Mouse (Mus musculus): Measurements from ENCODE around the gene Catsperg1. TPM values are rescaled to one million over a fixed set of nuclear protein-coding genes. Genes with fewer than 3 reads are reported as not detected.

The Catsperg1 gene
- polyA plus RNA-seq, 1 experiment = 254 TPM

DNA sequence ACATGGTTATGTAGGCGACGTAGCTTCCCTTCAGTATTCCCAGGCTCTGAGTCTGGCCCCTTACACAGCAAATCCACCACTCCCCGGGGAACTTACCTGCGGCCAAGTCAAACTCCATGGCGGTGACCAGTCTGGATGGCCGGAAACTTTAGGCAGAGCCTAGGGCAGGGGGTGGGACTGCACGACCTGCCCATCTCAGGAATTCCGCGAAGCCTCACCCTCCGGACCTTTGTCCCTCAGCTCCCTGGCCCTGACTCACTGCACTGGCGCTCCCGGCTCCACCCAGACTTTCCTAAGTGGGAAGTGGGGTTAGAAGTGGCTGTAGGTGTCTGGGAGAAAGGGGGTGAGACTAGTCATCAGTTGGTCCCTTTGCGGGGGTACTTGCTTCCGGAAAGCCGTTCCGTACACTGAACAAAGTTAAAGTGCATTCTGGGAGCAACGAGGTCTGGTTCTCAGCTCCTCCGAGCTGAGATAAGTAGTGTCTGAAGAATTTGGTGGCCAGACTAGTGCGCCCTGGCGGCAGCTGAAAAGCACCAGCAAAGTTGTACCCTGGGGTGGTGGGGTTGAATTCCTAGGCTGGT lies 34.5 kb upstream of the Catsperg1 start, which contains the start of gene 2200002D01Rik:
2200002D01Rik (minus strand) TSS at position 206 of the 581 bp plus-strand sequence.
- H3K36me3 ChIP-seq (ENCODE audit: control insufficient read depth, insufficient read depth, low read length) = no peaks in the 10 kb centered on the region
- no peaks in the 10 kb centered on the region for H3K27me3 ChIP-seq (ENCODE audit: control insufficient read depth, insufficient read depth, low read length)
- H3K4me3 ChIP-seq (ENCODE audit: control insufficient read depth, low read depth, low read length) = peak within 1 kb of the TSS; percentile 69
- H3K4me1 ChIP-seq (ENCODE audit: control insufficient read depth, insufficient read depth, low read length) = peaks cover 16% of the 10 kb centered on the region
- TF ChIP-seq CTCF (IDR thresholded peaks at IDR 0.05; ENCODE audit: control insufficient read depth, insufficient read depth, insufficient replicate concordance, low read depth, low read length) (no peak), POLR2A (IDR thresholded peaks at IDR 0.05; ENCODE audit: control insufficient read depth, low read depth, low read length) (0 out of 2 replicates have a peak, but pooled peaks have one; percentile 9)
- no peak within 1 kb of the TSS for H3K27ac ChIP-seq (ENCODE audit: control insufficient read depth, insufficient read depth, low read depth, low read length)

GRCm38 (mm10) chr7:29247706-29248105 lies 33.9 kb upstream of the Catsperg1 start:
- Histone ChIP-seq H3K4me3 (ENCODE audit: control insufficient read depth, low read depth, low read length) (peak overlapping the region; percentile 69), H3K36me3 (ENCODE audit: control insufficient read depth, insufficient read depth, low read length) (no peaks in the 10 kb centered on the region), H3K27ac (ENCODE audit: control insufficient read depth, insufficient read depth, low read depth, low read length) (no peak overlapping the region), H3K27me3 (ENCODE audit: control insufficient read depth, insufficient read depth, low read length) (no peaks in the 10 kb centered on the region), H3K4me1 (ENCODE audit: control insufficient read depth, insufficient read depth, low read length) (peaks cover 16% of the 10 kb centered on the region)
- TF ChIP-seq POLR2A (IDR thresholded peaks at IDR 0.05; ENCODE audit: control insufficient read depth, low read depth, low read length) = no peak
- no peak for TF ChIP-seq CTCF (IDR thresholded peaks at IDR 0.05; ENCODE audit: control insufficient read depth, insufficient read depth, insufficient replicate concordance, low read depth, low read length)

DNA sequence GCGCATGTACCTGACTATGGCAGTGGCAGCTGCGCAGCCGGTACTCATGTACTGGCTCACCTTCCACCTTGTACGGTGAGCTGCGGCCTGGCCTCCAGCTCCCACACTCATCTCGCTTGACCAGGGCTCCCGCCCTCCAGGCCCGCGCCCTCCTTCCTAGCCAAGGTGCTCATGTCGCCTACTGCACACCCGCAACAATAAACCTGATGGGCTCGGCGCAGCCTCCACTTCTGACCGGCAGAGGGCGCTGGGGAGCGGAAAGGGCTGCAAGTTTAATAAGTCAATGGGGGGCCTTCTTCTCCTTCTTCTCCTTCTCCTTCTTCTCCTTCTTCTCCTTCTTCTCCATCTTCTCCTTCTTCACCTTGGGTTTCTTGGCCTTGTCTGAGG lies 33.5 kb upstream of the Catsperg1 start:
- peaks cover 16% of the 10 kb centered on the region for H3K4me1 ChIP-seq (ENCODE audit: control insufficient read depth, insufficient read depth, low read length)
- H3K27me3 ChIP-seq (ENCODE audit: control insufficient read depth, insufficient read depth, low read length) = no peaks in the 10 kb centered on the region
- TF ChIP-seq CTCF (IDR thresholded peaks at IDR 0.05; ENCODE audit: control insufficient read depth, insufficient read depth, insufficient replicate concordance, low read depth, low read length) = peak; percentile 84
- TF ChIP-seq POLR2A (IDR thresholded peaks at IDR 0.05; ENCODE audit: control insufficient read depth, low read depth, low read length) = no peak
- H3K27ac ChIP-seq (ENCODE audit: control insufficient read depth, insufficient read depth, low read depth, low read length) = no peak overlapping the region
- H3K4me3 ChIP-seq (ENCODE audit: control insufficient read depth, low read depth, low read length) = peak overlapping the region; percentile 69
- no peaks in the 10 kb centered on the region for H3K36me3 ChIP-seq (ENCODE audit: control insufficient read depth, insufficient read depth, low read length)

- Histone ChIP-seq H3K4me3 (ENCODE audit: control insufficient read depth, low read depth, low read length) (no peak overlapping the region), H3K27ac (ENCODE audit: control insufficient read depth, insufficient read depth, low read depth, low read length) (no peak overlapping the region), H3K4me1 (ENCODE audit: control insufficient read depth, insufficient read depth, low read length) (peaks cover 16% of the 10 kb centered on the region), H3K36me3 (ENCODE audit: control insufficient read depth, insufficient read depth, low read length) (no peaks in the 10 kb centered on the region), H3K27me3 (ENCODE audit: control insufficient read depth, insufficient read depth, low read length) (no peaks in the 10 kb centered on the region)
- TF ChIP-seq CTCF (IDR thresholded peaks at IDR 0.05; ENCODE audit: control insufficient read depth, insufficient read depth, insufficient replicate concordance, low read depth, low read length) (no peak), POLR2A (IDR thresholded peaks at IDR 0.05; ENCODE audit: control insufficient read depth, low read depth, low read length) (no peak)
Observed at GRCm38 (mm10) chr7:29246619-29247313, 32.9 kb upstream of the Catsperg1 start.

DNA sequence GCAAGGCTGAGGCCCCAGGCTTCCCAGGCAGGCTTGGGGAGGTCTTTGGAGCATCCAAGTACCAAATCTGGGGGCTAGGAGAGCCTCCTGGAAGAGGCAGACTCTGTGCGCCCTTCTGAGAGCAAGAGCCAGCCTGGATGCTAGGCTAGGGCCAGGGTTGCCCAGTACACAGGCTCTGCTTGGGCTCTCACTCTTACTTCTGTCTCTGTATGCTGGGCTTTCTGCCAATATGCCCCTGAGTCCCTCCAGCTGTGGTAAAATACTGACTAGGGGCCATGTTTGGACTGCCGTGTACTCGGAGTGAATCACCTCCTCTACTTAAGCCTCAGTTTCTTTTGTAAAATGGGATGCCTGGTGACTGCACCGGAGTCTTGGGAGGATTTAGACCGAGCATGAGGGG lies 32.2 kb upstream of the Catsperg1 start:
- Histone ChIP-seq H3K27ac (ENCODE audit: control insufficient read depth, insufficient read depth, low read depth, low read length) (no peak overlapping the region), H3K4me3 (ENCODE audit: control insufficient read depth, low read depth, low read length) (no peak overlapping the region), H3K4me1 (ENCODE audit: control insufficient read depth, insufficient read depth, low read length) (peaks cover 16% of the 10 kb centered on the region), H3K27me3 (ENCODE audit: control insufficient read depth, insufficient read depth, low read length) (no peaks in the 10 kb centered on the region), H3K36me3 (ENCODE audit: control insufficient read depth, insufficient read depth, low read length) (no peaks in the 10 kb centered on the region)
- TF ChIP-seq POLR2A (IDR thresholded peaks at IDR 0.05; ENCODE audit: control insufficient read depth, low read depth, low read length) (no peak), CTCF (IDR thresholded peaks at IDR 0.05; ENCODE audit: control insufficient read depth, insufficient read depth, insufficient replicate concordance, low read depth, low read length) (no peak)

- Histone ChIP-seq H3K27me3 (ENCODE audit: control insufficient read depth, insufficient read depth, low read length) (no peaks in the 10 kb centered on the region), H3K27ac (ENCODE audit: control insufficient read depth, insufficient read depth, low read depth, low read length) (no peak overlapping the region), H3K4me1 (ENCODE audit: control insufficient read depth, insufficient read depth, low read length) (peaks cover 16% of the 10 kb centered on the region), H3K4me3 (ENCODE audit: control insufficient read depth, low read depth, low read length) (no peak overlapping the region), H3K36me3 (ENCODE audit: control insufficient read depth, insufficient read depth, low read length) (no peaks in the 10 kb centered on the region)
- TF ChIP-seq CTCF (IDR thresholded peaks at IDR 0.05; ENCODE audit: control insufficient read depth, insufficient read depth, insufficient replicate concordance, low read depth, low read length) = peak; percentile 53; the same call in 1 of the 2 replicates
- no peak for TF ChIP-seq POLR2A (IDR thresholded peaks at IDR 0.05; ENCODE audit: control insufficient read depth, low read depth, low read length)
Observed at GRCm38 (mm10) chr7:29244732-29245416, 31.0 kb upstream of the Catsperg1 start.
